Mouse (Mus musculus) frontal cortex, adult 2 months (tissue): ENCODE data around the gene Iqcf1. TPM values are rescaled to one million over a fixed set of nuclear protein-coding genes. Genes with fewer than 3 reads are reported as not detected.
A peak's percentile ranks its signal among the peaks of the same experiment; 100 is the strongest.

Source experiments
- DNase-seq, 2 experiments: peaks; one replicate each; pipeline ENCODE4 v3.0.0; 2022; ENCODE audit warnings: low spot score in 1 of 2; ENCODE audit errors: extremely low spot score in 1 of 2
- polyA plus RNA-seq: library from polyadenylated mRNA; depleted of rRNA; stranded (reverse); fragments of >200 nt; gene quantifications from 2 replicates; pipeline ENCODE4 v1.2.3, GENCODE M21; 2012; rRNA removed

Iqcf1 gene
- polyA plus RNA-seq = not detected in 2 replicates

- no peak for DNase-seq
Observed at GRCm38 (mm10) chr9:106499667-106500066, at the start of gene Iqcf1. TSS of gene Iqcf1 (plus strand) at chr9:106499967.

GRCm38 (mm10) chr9:106450661-106451060 is 49.1 kb upstream of the Iqcf1 start:
- no peak for DNase-seq

GRCm38 (mm10) chr9:106451298-106451697 is 48.5 kb upstream of the Iqcf1 start:
- DNase-seq = no peak

GRCm38 (mm10) chr9:106451899-106452298 is 47.9 kb upstream of the Iqcf1 start:
- DNase-seq = no peak

- DNase-seq = no peak
Observed at GRCm38 (mm10) chr9:106452351-106452750, 47.4 kb upstream of the Iqcf1 start.

- peak in 1 of 2 experiments; percentile 48 for DNase-seq
Observed at GRCm38 (mm10) chr9:106452821-106453220, 46.9 kb upstream of the Iqcf1 start.

GRCm38 (mm10) chr9:106453271-106454070 is 46.3 kb upstream of the Iqcf1 start, which contains the start of gene Pcbp4:
TSS of gene Pcbp4 (plus strand) at chr9:106453291.
- peak in 1 of 2 experiments; percentile 56 for DNase-seq

GRCm38 (mm10) chr9:106454071-106454761 is 45.6 kb upstream of the Iqcf1 start:
- DNase-seq = no peak

- peak in 1 of 2 experiments; percentile 61 for DNase-seq
Observed at GRCm38 (mm10) chr9:106454888-106455681, 44.7 kb upstream of the Iqcf1 start.

GRCm38 (mm10) chr9:106456325-106457162 is 43.2 kb upstream of the Iqcf1 start:
- no peak for DNase-seq

GRCm38 (mm10) chr9:106457163-106457559 is 42.6 kb upstream of the Iqcf1 start:
- DNase-seq = no peak

- no peak for DNase-seq
Observed at GRCm38 (mm10) chr9:106457920-106458319, 41.8 kb upstream of the Iqcf1 start.

- no peak for DNase-seq
Observed at GRCm38 (mm10) chr9:106459946-106460345, 39.8 kb upstream of the Iqcf1 start.

- DNase-seq = no peak
Observed at GRCm38 (mm10) chr9:106460401-106461025, 39.3 kb upstream of the Iqcf1 start.

- DNase-seq = no peak
Observed at GRCm38 (mm10) chr9:106461026-106461415, 38.7 kb upstream of the Iqcf1 start.

- DNase-seq = no peak
Observed at GRCm38 (mm10) chr9:106461641-106462429, 37.9 kb upstream of the Iqcf1 start.

- DNase-seq = no peak
Observed at GRCm38 (mm10) chr9:106462430-106462800, 37.4 kb upstream of the Iqcf1 start.

- no peak for DNase-seq
Observed at GRCm38 (mm10) chr9:106463122-106464063, 36.4 kb upstream of the Iqcf1 start.
